Mouse (Mus musculus) thymus, adult 2 months (tissue): ENCODE data around the gene Il17rd.

Experiments used
- CTCF ChIP-seq: fragments of 200-500 bp; IDR thresholded peaks from 2 replicates; pipeline ENCODE4 v1.5.1; 2012; ENCODE audit warnings: mild to moderate bottlenecking, control low read depth, low read length, moderate library complexity, borderline replicate concordance; ENCODE audit not compliant: control insufficient read depth, poor library complexity, insufficient read depth; ENCODE audit errors: extremely low read depth
- POLR2A ChIP-seq: fragments of 200-500 bp; IDR thresholded peaks from 2 replicates; pipeline ENCODE4 v1.6.1; 2012; ENCODE audit warnings: mild to moderate bottlenecking, low read length, control low read depth, moderate library complexity; ENCODE audit not compliant: control insufficient read depth, poor library complexity, insufficient read depth; ENCODE audit errors: extremely low read depth

DNA sequence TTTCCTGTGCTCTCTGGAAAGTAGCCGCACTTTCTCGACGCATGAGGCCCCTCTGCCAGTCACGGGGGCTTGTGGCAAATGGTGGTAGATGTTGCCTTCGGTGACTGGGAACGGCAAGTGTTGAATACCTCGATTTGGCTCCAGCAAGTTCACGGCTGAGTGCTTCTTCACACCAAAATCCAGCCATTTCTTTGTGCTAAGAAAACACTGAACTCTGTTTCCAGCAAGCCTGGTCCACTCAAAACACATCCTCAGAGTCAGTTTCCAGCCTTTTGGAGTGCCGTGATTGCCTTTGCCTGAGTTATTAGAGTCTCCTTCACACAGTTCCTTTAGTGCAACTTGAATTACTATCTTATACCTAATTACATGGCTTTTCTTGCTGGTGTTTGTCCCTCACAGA is 11.3 kb downstream of the Il17rd start:
- TF ChIP-seq CTCF (no peak), POLR2A (no peak)
